Mouse (Mus musculus) gastrocnemius, postnatal 10 days (tissue): ENCODE measurements at regions not wholly inside any gene's neighbourhood (a gene's known extent, or its start where the extent isn't known, plus 50 kb on each side); places are given as distances from the start of the nearest gene placed in this dataset.
"Not testable (repeated sequence)": the region's sequence is repeated elsewhere in the genome, so short reads cannot be mapped to it uniquely, and the experiment has no call there.

ENCODE experiments used
- DNase-seq: peaks from one replicate; pipeline ENCODE4 v3.0.0; 2021; ENCODE audit warnings: mixed read lengths

GRCm38 (mm10) chr3:113105979-113106378 is 152.7 kb downstream of the Amy2a5 start:
- DNase-seq: no peak

GRCm38 (mm10) chr3:113090850-113091249 is 167.8 kb downstream of the Amy2a5 start:
- not testable (repeated sequence) for DNase-seq

GRCm38 (mm10) chr3:113080704-113081103 is 177.9 kb downstream of the Amy2a5 start:
- DNase-seq: peak; percentile 42
